Mouse (Mus musculus) central nervous system, embryonic 18 days (tissue): ENCODE results near the gene Smc1b. TPM values are rescaled to one million over a fixed set of nuclear protein-coding genes. Genes with fewer than 3 reads are reported as not detected.

ENCODE experiments used
- polyA plus RNA-seq: library from polyadenylated mRNA; depleted of rRNA; stranded (reverse); fragments of >200 nt; gene quantifications from 2 replicates; pipeline ENCODE4 v1.2.3, GENCODE M21; 2012; rRNA removed

Smc1b gene
- 0.16 and 0.60 TPM in 2 replicates for polyA plus RNA-seq

GRCm38 (mm10) chr15:85131275-85132192 lies at the start of gene Smc1b, which contains the start of gene Ribc2:
Gene Smc1b, minus strand, starts transcription at chr15:85131964.
Gene Ribc2, plus strand, starts transcription at chr15:85132078.

DNA sequence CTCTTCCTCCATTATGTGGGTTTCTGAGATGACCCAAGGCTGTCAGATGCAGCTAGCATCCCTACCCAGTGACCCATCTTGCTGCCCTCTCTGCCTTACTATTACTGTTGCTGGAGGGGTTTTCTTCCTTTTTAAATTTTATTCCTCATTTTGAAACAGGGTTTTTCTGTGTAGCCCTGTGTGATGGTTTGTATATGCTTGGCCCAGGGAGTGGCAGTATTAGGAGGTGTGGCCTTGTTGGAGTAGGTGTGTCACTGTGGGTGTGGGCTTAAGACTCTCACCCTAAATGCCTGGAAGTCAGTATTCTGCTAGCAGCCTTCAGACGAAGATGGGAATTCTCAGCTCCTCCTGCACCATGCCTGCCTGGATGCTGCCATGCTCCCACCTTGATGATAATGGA lies 103.1 kb downstream of the Smc1b start, which contains the start of gene Fam118a:
Fam118a (plus strand) TSS at position 301 of the 400 bp plus-strand sequence.

GRCm38 (mm10) chr15:85016951-85017664 lies 114.7 kb downstream of the Smc1b start, which contains the start of gene Upk3a:
Gene Upk3a, plus strand, starts transcription at chr15:85017141.

Other genes with a start within 250 kb of the Smc1b start
- gene Gm29666, start 211.9 kb downstream of the Smc1b start, polyA plus RNA-seq = 1.7 TPM in 2 replicates
- gene Nup50, start 208.6 kb downstream of the Smc1b start, polyA plus RNA-seq = 13.3 and 13.4 TPM in 2 replicates
- 54.2 and 62.1 TPM in 2 replicates for gene 5031439G07Rik, start 143.4 kb downstream of the Smc1b start, polyA plus RNA-seq
- 0.61 and 0.94 TPM in 2 replicates for gene Upk3a, start 114.8 kb downstream of the Smc1b start, polyA plus RNA-seq
- 21.6 and 22.4 TPM in 2 replicates for gene Fam118a, start 103.0 kb downstream of the Smc1b start, polyA plus RNA-seq
- gene Ribc2, start 114 bp upstream of the Smc1b start, polyA plus RNA-seq = 0.30 and 0.48 TPM in 2 replicates
- gene Fbln1, start 74.0 kb upstream of the Smc1b start, polyA plus RNA-seq = 29.1 and 33.9 TPM in 2 replicates
- 373 and 391 TPM in 2 replicates for gene Atxn10, start 204.3 kb upstream of the Smc1b start, polyA plus RNA-seq